Mouse (Mus musculus) R1 (cell line): ENCODE measurements at regions not wholly inside any gene's neighbourhood (a gene's known extent, or its start where the extent isn't known, plus 50 kb on each side); places are given as distances from the start of the nearest gene placed in this dataset.

Experiments used
- DNase-seq: peaks from one replicate; pipeline ENCODE4 v3.0.0-alpha.2; 2018; ENCODE audit warnings: low read depth, low spot score

DNA sequence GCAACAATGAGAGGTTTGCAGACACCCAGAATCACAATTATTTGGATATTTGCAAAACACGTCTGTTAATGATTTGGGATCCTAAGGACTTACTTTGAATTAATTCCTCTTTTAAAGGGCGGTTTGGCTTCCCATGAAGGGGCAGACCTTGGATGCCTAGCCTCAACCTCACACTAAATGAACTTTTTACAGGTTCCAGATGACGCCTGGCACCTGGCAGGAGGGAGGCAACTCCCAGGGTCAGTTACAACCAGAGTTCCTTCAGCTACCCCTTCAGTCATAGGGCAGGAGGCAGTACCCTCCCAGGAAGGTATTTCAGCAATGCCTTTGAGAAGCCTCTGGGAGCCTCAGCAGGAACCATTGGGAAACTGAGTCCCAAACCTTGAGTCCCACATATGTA, 57.9 kb upstream of the Stx18 start:
- DNase-seq: no peak

DNA sequence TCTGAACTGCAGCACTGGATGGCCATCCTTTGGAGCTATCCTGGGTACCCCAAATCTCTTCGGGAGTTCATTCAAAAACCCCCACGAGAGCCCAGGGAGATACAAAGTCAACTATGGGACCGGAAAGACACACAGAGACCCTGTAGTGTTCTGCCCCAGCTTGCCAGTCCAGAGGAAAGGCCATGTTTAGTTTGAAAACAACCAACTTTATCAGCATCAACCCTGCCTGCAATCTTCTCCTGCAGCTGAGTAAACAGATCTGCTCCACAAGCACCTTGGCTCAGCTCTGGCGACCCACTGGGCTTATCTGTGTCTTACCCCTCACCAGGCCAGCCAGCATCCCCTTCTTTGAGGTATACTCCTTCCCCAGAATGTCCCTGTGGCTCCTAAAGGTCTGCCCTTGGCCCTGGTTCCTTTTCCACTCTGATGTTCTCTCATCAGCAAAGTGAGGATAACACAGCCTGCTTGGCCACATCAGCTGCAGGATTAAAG, 61.6 kb upstream of the Stx18 start:
- DNase-seq: no peak

DNA sequence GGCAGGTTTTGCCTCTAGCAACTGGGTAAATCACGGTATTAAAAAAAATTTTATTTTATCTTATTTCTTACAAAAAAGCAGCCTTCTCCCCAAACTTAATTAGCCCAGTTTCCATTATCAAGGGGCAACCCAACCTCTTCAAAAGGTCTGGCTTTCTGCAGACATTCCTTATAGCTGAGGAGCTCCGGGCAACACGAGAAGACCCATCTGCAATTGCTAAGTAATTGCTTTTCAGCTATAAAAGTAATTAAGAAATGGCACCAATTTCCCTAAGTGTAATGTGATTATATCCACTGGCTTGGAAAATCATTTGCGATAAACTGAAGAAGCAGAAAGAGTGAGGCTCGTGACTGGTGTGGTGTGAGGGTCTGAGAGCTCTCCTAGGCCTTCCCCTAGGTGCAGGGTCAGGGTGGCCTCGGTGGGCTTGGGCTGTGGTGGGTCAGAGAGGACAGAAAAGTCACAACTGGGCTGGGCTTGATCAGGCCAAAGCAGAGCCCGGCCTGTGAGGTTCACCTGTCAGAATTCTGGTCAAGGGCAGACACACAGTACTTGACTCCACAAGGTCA, 65.5 kb upstream of the Stx18 start:
- DNase-seq: no peak

DNA sequence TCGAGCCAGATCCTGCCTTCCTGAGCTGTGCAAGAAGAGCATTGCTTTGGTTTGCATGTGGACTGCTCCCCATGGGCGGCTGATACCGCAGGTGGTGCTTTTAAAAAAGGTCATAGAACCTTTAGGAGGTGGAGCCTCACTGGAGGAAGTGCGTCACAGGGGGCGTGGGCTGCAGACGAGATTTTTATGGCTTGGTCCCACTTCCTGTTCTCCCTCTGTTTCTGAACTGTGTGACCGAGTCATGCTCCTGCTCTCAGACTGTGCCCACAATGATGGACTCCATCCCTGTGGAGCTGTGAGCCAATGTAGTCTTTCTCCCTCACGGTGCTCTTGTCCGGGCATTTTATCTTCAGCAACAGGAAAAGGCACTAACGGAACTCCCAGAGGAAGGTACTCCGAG, 66.8 kb upstream of the Stx18 start:
- DNase-seq: peak; percentile 58

DNA sequence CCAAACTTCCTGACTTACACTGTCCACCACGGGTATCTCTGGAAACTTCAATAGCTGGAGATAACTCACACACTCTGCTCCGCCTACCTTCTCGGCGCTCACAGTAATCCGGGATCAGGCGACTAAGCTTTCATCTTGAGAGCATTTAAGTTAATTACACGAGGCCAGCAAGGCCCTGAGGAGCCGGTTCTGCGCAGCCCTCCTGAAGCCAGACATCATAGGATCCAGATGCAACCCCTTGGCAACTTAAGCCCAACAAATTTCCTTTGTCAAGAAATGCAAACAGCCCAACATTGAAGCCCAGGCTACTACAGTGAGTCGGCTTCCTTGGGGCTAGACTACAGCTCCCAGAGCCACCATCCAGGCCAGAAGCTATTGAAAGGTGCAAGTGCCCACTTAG, 69.9 kb upstream of the Stx18 start:
- DNase-seq: no peak

DNA sequence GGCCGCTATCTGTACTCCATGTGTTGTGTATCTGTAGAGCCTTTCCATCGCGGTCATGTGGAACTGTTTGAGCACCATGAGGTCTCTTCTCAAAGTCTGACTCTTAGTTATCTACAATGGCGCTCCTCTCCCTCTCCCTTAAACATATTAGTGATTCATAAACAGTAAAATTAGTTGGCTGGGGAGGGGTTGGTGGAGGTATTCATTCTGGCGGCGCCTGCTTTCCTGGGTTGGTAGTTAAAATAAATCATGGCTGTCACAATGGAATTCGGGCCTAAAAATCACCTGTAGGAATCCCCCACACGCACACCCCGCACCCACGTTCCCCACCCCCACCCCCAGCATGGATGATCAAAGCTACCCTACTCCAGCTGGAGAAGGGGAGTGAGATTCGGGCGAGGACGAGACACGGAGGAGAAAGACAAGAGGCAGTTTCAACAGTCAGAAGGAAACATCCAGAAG, 70.6 kb upstream of the Stx18 start:
- DNase-seq: no peak

DNA sequence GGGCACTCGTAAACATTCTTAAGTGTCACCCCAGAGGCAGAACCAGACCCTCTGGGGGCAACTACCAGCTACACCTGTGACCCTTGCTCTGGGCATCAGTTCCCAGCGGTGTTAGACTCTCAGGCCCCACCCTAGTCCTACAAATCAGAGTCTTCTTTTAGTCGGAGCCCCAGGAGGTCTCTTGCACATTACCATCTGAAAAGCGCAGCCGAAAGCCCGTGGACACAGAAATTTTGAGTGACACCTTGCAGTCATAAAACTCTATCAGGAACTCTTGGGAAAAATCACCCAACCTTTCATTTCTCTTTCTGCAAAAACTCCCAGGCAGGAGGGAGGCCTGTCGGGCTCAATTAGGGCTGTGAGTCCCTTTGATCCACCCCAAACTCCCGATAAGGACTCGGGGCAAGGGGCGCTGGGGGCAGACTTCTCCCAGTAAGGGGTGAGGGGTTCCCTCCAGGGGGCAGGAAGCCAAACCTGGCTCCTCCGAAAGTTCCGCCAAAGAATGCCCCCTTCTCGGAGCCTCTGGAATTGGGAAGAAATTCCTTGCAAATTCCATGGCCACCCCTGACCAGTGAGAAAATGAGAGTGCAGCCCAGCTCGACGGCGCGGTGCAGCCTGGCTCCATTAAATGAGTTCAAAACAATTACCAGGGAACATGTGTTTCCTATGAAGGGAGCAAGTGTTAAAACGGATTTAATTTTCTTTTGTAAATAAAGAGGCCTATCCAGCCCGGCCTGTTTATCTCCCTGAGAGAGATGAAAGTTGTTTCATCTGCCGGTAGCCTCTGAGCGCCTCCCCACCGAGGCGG, 71.2 kb upstream of the Stx18 start:
- DNase-seq: peak; percentile 71

DNA sequence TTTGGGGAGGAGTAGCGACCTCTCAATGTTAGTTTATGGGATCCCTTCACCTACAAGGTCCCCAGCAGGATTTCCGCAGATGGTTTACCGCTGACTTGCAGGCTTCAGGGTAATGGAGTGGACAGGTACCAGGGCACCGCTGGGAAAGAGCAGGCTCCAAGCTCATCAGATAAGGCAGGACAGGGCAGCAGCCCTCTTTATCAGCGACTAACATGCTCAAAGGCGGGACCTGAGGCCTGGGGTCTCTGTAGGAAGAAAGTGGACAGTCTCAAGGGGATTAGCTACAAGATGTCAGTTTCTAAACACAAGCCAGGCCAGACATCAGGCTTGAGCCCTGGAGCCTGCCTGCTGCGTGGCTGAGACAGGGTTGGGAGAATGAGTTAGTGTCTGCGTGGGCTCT, 74.9 kb upstream of the Stx18 start:
- DNase-seq: no peak

DNA sequence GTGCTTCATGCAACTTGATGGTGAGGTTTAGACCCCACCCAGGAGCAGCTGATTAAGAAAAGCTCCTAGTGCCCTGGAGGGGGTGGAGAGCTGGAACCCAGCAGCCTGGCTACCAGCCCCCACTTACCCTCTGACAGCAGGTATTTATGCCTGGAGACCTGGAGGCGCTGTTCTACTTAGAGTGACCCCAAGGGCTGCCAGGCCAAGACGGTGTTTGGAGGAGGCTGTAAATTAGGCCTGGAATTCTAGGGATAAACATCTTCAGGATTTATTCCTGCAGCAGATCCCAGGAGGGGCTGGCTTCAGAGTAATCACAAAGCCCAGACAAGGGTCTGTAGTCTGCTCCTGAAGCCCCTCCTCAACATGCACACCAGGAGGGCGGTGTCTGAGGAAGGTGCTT, 76.0 kb upstream of the Stx18 start:
- no peak for DNase-seq

DNA sequence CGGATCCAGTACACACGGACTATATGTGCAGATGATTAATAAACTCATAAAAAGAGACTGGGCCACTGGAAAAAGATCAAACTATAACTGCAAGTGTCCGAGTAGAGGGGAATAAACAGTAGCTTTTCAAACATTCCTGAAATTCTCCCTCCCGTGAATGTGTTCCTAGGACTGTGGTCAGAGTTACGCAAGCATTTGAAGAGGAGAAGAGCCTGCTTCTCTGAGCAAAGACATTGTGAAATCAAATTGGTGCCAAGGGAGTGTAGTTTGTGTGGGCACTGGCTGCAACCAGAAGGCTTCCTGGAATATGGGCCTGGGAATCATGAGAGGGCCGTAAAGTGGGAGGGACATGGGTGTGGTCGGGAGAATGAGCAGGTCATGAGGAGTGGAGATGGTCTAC, 78.3 kb upstream of the Stx18 start:
- no peak for DNase-seq

DNA sequence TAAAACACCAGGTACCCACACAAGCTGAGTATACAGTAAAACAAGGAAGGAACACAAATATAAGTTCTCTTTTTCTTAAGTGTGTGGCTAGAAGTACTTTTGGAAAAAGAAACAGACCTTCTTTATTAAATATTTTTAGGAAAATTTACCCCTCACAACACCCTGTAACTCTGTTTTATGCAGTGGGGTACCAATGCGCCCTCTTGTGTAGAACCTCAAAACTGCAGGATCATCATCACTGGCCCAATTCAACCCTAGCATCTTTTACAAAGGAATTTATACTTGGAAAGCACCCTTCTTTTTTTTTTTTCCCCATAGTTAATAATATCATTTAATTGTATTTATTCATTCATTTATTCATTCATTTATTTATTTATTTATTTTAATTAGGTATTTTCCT, 86.4 kb upstream of the Stx18 start:
- DNase-seq: peak; percentile 17

DNA sequence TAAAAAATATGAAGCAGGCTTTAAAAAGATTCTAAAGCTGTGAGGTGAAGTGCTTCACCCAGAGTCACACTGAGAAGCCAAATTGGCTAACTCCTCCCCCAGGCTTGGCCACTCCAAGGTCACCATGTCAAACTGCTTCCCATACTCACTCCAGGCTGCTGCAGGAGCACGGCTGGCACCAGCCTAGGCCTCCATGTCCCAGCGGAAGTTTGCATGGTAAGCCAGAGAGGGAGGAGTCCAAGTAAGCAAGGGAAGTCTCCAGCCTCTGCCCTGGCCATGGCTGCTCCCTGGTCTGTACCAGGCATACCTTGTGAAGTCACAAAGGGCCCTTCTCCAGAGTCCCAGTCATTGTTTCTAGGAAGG, 105.8 kb upstream of the Stx18 start:
- DNase-seq: no peak

DNA sequence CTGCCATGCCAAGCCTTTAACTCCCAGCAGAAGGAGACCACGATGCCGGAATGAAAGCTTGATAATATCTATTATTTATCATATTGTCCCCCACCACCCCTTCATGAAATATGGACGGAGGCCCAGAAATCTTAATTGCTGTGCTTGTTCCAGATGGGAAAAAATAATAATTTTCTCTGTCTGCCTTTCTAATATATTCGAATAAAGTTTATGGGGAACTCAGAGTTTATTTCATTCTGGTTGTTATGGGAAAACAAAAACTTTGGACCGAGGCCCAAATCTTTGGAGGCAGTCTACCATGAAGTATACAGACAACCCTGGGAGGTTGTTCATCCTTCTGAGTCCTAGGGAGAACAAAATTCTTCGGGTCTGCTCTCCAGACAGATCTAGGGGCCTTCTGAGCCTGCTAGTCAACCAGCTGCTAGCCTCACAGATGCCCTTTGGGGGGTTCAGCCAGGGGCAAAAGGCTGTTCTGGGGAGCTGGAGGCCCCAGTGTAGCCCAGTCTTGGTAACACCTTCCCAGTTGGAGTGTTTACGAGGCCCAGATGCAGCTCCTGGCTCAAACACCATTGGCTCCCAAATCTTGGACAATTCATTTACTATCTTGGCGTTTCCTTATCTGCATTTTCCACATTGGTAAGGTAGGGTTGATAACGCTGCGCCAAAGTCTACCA, 106.3 kb upstream of the Stx18 start:
- no peak for DNase-seq

DNA sequence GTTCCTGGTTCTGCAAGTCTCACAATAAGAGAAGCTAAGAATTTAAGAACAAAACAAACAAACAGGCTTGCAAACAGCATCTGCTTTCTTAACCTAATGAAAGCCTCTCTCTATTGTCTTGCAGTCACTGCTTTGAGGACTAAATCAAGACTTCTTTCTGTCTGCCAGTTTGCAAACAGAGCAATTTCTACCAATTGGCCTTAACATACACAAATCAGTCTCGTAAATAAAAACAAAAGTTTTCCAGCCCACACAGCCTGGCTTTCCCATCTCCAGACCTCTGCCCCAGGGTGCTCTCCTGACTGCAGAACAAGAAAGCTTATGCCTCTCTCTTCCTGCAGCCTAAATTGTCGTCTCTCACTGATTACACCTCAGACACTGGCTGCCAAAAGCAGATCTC, 96.1 kb upstream of the Msx1 start:
- peak; percentile 90 for DNase-seq

DNA sequence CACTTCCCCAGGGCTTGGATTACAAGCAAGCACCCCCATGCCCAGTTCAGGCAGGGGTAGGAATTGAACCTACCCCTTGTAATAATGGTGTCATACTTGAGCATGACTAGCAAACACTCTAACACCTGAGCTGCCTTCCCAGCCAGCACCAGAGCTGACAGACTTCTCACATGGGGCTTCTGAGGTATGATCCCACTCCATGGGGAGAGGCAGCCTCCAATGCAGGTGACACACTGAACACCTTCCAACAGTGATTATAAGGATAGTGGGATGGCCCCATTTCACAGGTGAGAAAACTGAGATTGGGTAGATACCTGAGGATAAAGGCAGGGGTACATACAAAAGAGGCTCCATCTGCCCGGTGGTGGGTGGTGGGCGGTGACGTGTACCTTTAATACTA, 94.7 kb upstream of the Msx1 start:
- no peak for DNase-seq

DNA sequence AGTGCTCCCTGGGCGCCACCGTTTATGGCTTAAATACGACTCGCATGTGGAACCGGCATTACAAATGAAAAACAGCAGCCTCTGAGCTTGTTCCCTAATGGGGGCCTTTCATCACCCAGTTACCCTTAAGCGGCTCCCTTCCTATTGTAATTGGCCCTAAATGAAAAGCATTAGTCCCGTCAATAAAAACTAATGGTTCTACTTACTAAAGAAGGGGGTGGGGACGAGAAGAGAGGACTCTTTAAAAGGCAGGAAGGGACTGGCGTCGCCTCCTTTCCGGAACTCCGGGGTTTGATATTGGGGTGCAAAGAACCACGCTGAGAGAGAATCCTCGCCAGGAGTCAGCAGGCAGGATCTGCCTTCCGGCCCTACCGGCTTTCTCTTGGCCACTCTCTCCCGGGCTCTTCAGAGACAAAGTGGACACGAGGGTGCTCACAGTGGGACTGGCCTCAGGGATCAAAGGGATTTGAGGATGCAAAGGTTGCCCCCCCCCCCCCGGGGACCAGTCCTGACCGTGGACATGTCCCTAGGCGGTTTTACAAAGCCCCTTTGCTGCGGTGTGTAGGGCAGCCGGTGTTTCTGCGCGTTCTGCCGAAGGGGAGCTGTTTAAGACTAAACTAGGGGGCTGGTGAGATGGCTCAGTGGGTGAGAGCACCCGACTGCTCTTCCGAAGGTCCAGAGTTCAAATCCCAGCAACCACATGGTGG, 93.8 kb upstream of the Msx1 start:
- no peak for DNase-seq

DNA sequence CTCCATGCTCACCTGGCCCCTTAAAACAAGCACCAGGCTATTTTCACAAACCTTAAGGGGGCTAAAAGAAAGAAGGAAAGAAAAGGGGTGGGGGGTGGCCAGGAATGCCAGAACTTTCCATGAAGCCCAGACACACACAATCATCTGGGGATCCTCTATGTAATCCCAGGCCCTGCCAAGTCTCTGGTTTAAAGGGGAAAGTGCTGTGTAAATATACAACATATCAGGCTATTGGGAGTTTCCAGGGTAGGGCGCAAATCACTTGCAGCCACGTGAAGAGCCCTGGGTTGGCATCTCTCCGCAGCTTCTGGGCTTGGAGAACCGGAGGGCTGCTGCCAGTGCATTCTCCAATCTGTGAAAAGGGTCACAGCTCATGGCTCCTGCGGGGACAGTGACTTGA, 92.8 kb upstream of the Msx1 start:
- no peak for DNase-seq

DNA sequence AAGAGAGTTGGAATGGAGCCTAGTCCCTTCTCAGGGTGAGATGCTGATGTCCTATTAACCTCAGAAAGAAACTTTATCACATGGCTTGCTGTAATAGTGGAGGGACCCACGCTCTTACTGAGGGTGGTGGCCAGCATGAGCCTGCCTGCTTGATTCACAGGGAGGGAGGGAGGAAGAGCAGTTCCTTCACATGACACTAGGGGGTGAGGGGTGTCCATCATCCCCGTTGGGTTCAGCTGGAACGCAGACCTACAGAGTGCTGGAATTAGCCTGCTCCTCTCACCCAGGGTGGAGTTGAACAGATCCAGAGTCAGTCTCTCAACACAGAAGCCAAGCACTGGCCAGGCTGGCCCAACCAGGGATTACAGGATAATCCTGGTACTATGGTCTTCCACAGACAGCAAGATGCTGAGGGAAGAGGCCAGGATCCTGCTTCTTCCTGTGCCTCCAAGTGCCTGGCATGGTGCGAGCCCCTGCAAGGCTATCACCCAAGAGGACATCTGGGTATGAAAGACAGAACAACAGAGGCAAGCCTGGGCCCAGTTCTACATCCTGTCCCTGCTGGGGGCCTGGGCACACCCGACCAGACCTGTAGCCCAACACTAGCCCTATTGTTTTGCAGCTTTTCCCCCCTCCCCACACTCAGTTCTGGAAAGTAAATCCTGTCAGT, 80.4 kb upstream of the Msx1 start:
- DNase-seq: peak; percentile 29

DNA sequence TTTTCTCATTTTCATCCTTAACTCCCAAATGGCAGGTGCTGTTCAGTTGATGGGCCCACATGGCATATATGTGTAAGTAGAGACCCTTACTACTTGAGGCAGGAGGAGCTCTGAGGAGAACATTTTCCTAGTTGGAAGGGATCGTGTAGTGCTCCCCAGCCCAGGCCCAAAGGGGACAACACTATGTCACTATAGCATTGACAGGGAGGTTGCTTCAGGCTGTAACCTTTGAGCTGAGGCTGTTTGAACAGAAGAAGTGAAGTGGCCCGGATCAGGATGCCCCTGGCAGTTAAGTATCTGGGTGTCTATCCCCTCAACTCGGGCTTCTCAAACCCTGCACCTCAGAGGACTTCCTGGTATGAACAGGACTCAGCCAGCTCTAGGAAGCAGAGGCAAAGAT, 79.5 kb upstream of the Msx1 start:
- no peak for DNase-seq

DNA sequence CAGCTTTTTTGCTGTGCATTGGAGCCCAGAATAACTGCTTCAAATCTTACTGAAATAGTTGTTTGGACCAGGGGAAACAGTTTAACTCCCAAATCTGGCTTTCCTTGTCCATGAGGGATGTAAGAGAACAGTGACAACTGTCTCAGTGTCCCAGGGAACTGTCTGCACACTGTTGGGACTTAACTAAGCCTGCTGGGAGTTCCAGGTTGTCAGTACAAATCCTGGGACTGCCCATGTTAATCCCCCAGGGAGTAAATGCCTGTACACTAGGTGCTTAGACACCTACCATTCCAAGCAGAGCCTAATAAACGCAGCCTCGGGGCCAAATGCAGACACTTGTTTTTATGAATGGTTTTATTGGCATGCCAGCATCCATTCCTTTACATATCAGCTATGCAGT, 78.4 kb upstream of the Msx1 start:
- no peak for DNase-seq

DNA sequence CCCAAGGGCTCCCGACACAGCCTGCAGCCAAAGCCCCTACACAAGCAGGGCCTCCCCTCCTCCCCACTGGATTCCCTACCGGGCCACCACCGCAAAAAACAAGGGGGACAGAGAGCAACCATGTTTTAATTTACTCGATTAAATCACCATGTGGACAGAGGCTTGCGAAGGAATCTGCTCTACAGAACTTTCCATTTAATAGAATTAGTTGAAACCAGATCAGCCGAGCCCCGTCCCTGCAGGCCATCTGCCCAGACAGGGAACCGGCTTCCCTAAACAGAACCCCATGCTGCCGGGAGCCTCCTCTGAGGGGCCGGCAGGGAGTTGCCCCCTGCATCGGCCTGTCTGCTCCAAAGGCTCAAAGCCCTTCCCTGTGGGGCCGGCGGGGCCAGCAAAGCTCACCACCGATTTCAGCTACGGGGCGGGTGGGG, 77.5 kb upstream of the Msx1 start:
- DNase-seq: no peak
